In genomic region chr1:194929275-194929971, GRCm38 (mm10) we compare ENCODE assay signal across 17 mouse cellular contexts. TPM values are rescaled to one million over a fixed set of nuclear protein-coding genes. Genes with fewer than 3 reads are reported as not detected.
DNase-seq lines count a peak whose midpoint lies in the region; ATAC-seq and TF ChIP-seq lines count a peak whose summit lies in the region.
"Had no signal": no experiment of that assay in that cellular context is flagged by ENCODE, and none has a peak within 500 bp of the region (broad histone marks: within the 10 kb centered on the region; RNA-seq: fewer than 3 reads in every experiment).

No protein-coding gene starts in this region.

- intact Hi-C loops in heart, postnatal 10 days (cut with DNase I), result no loop called here

- peak; percentile 49; the same call in 1 of the 2 replicates for ATAC-seq in forebrain, embryonic 16.5 days
- no peak for ATAC-seq in forebrain, embryonic 13.5 days
- peak; percentile 15; the same call in 1 of the 2 replicates for ATAC-seq in lung, postnatal 0 days
- peak; percentile 42; the same call in 1 of the 2 replicates for ATAC-seq in stomach, postnatal 0 days (ENCODE audit: low FRiP score, low TSS enrichment)

- no peaks in the 10 kb centered on the region for H3K27me3 ChIP-seq in forebrain, embryonic 16.5 days (replicated peaks; ENCODE audit: control insufficient read depth, insufficient read depth, low read length)
- H3K27me3 ChIP-seq in forebrain, embryonic 13.5 days, result no peaks in the 10 kb centered on the region
- no peaks in the 10 kb centered on the region for H3K27me3 ChIP-seq in lung, postnatal 0 days (replicated peaks; ENCODE audit: insufficient read depth, low read length)
- H3K27me3 ChIP-seq in stomach, postnatal 0 days (ENCODE audit: control insufficient read depth, insufficient read depth, low read length), result no peaks in the 10 kb centered on the region
- H3K27me3 ChIP-seq: neural tube, embryonic 12.5 days had no signal

- TF ChIP-seq CTCF in lung, postnatal 0 days (IDR thresholded peaks at IDR 0.05), result no peak
- TF ChIP-seq CTCF in stomach, postnatal 0 days (IDR thresholded peaks at IDR 0.05; ENCODE audit: low read depth), result no peak

- H3K4me3 ChIP-seq in forebrain, embryonic 16.5 days (replicated peaks; ENCODE audit: low read length), result no peak overlapping the region
- H3K4me3 ChIP-seq in forebrain, embryonic 13.5 days, result no peak overlapping the region
- H3K4me3 ChIP-seq in lung, postnatal 0 days (ENCODE audit: low read depth, low read length), result no peak overlapping the region
- H3K4me3 ChIP-seq in stomach, postnatal 0 days (ENCODE audit: low read depth, low read length), result no peak overlapping the region
- H3K4me3 ChIP-seq: hindbrain, embryonic 10.5 days; neural tube, embryonic 12.5 days had no signal

- H3K27ac ChIP-seq in forebrain, embryonic 16.5 days (ENCODE audit: low read length), result no peak overlapping the region
- no peak overlapping the region for H3K27ac ChIP-seq in forebrain, embryonic 13.5 days
- H3K27ac ChIP-seq in lung, postnatal 0 days (ENCODE audit: low read length), result peak overlapping the region; percentile 1; the same call in 1 of the 2 replicates
- peak overlapping the region; percentile 61; the same call in 1 of the 2 replicates for H3K27ac ChIP-seq in stomach, postnatal 0 days (replicated peaks)
- H3K27ac ChIP-seq: hindbrain, embryonic 10.5 days; neural tube, embryonic 12.5 days had no signal

- no peaks in the 10 kb centered on the region for H3K9me3 ChIP-seq in forebrain, embryonic 16.5 days (ENCODE audit: control insufficient read depth, low read length)
- no peaks in the 10 kb centered on the region for H3K9me3 ChIP-seq in forebrain, embryonic 13.5 days (replicated peaks)
- no peaks in the 10 kb centered on the region for H3K9me3 ChIP-seq in lung, postnatal 0 days (ENCODE audit: low read length)
- no peaks in the 10 kb centered on the region for H3K9me3 ChIP-seq in stomach, postnatal 0 days (ENCODE audit: control insufficient read depth, low read length)
- H3K9me3 ChIP-seq: hindbrain, embryonic 10.5 days; neural tube, embryonic 12.5 days had no signal

- H3K4me2 ChIP-seq in forebrain, embryonic 16.5 days (ENCODE audit: low read length), result no peak overlapping the region
- H3K4me2 ChIP-seq in forebrain, embryonic 13.5 days, result no peak overlapping the region
- H3K4me2 ChIP-seq in lung, postnatal 0 days (replicated peaks; ENCODE audit: low read depth, low read length), result no peak overlapping the region
- H3K4me2 ChIP-seq in stomach, postnatal 0 days (replicated peaks; ENCODE audit: low read depth), result no peak overlapping the region
- H3K4me2 ChIP-seq: neural tube, embryonic 12.5 days had no signal

- WGBS in forebrain, embryonic 16.5 days, result 84% methylated on average over 2 of the region's 2 CpGs
- WGBS in forebrain, embryonic 13.5 days, result 85% methylated on average over 2 of the region's 2 CpGs
- 21% methylated on average over 2 of the region's 2 CpGs for WGBS in lung, postnatal 0 days
- WGBS in stomach, postnatal 0 days, result 57% methylated on average over 2 of the region's 2 CpGs

- no peak overlapping the region for H3K9ac ChIP-seq in forebrain, embryonic 16.5 days (replicated peaks; ENCODE audit: low read depth, low read length)
- no peak overlapping the region for H3K9ac ChIP-seq in forebrain, embryonic 13.5 days
- no peak overlapping the region for H3K9ac ChIP-seq in lung, postnatal 0 days (replicated peaks; ENCODE audit: low read depth)
- no peak overlapping the region for H3K9ac ChIP-seq in stomach, postnatal 0 days (ENCODE audit: low read length)
- H3K9ac ChIP-seq: neural tube, embryonic 12.5 days had no signal

- H3K4me1 ChIP-seq in forebrain, embryonic 16.5 days (replicated peaks; ENCODE audit: control insufficient read depth, insufficient read depth, low read length), result peaks cover 6% of the 10 kb centered on the region; the same call in 1 of the 2 replicates
- H3K4me1 ChIP-seq in forebrain, embryonic 13.5 days, result no peaks in the 10 kb centered on the region
- H3K4me1 ChIP-seq in lung, postnatal 0 days (ENCODE audit: insufficient read depth, low read depth, low read length), result peaks cover 5% of the 10 kb centered on the region; the same call in 1 of the 2 replicates
- H3K4me1 ChIP-seq in stomach, postnatal 0 days (replicated peaks; ENCODE audit: control insufficient read depth, insufficient read depth), result 0 out of 2 replicates have a peak, but pooled peaks cover 2% of the 10 kb centered on the region
- H3K4me1 ChIP-seq: hindbrain, embryonic 10.5 days; neural tube, embryonic 12.5 days had no signal

- TF ChIP-seq EP300 in lung, postnatal 0 days (IDR thresholded peaks at IDR 0.05), result no peak
- TF ChIP-seq EP300 in stomach, postnatal 0 days (optimal IDR thresholded peaks at IDR 0.05), result no peak

- DNase-seq in heart, postnatal 10 days, result peak; percentile 36 to 42
- DNase-seq in heart, adult 8-10 months (ENCODE audit: low spot score), result no peak
- no peak for DNase-seq in lung, postnatal 0 days (ENCODE audit: low spot score)
- no peak for DNase-seq in lung, adult 18-20 months
- no peak for DNase-seq in stomach, postnatal 0 days (ENCODE audit: low spot score)
- no peak for DNase-seq in adrenal gland, postnatal 25 days
- DNase-seq: adrenal gland, postnatal 10 days; cerebellum, adult 9-11 months; kidney, adult 2 months; kidney, postnatal 36 days; layer of hippocampus, postnatal 36 days; midbrain, embryonic 14.5 days; thymus, postnatal 4 days had no signal

- H3K36me3 ChIP-seq in forebrain, embryonic 16.5 days (ENCODE audit: control insufficient read depth, insufficient read depth), result no peaks in the 10 kb centered on the region
- no peaks in the 10 kb centered on the region for H3K36me3 ChIP-seq in forebrain, embryonic 13.5 days (ENCODE audit: poor library complexity, severe bottlenecking)
- no peaks in the 10 kb centered on the region for H3K36me3 ChIP-seq in lung, postnatal 0 days (ENCODE audit: insufficient read depth, low read length)
- no peaks in the 10 kb centered on the region for H3K36me3 ChIP-seq in stomach, postnatal 0 days (ENCODE audit: control insufficient read depth, insufficient read depth, low read length)
- H3K36me3 ChIP-seq: hindbrain, embryonic 10.5 days; neural tube, embryonic 12.5 days had no signal

RNA-seq across cellular contexts. Expression of gene Cd34, which starts 9.2 kb away (rescaled TPM):
- 25.7 and 30.5 TPM in 2 replicates for polyA plus RNA-seq in forebrain, embryonic 16.5 days (2015; fragmentation: Nextera tagmentation; extraction: Ambion mirVana)
- polyA plus RNA-seq in forebrain, embryonic 13.5 days (2015; fragmentation: Nextera tagmentation; extraction: Ambion mirVana), result 31.8 and 33.2 TPM in 2 replicates
- 100 to 1,000 TPM; 289 to 314 TPM for total RNA-seq in heart, postnatal 10 days (2021)
- 10 to 100 TPM; 70.6 to 81.5 (median 80.7) TPM for total RNA-seq in heart, adult 8-10 months (2022)
- polyA plus RNA-seq in lung, postnatal 0 days (2015; fragmentation: Nextera tagmentation; extraction: Ambion mirVana), result 189 and 199 TPM in 2 replicates
- 49.9 and 54.8 TPM in 2 replicates for polyA plus RNA-seq in stomach, postnatal 0 days (2015; fragmentation: Nextera tagmentation; extraction: Ambion mirVana)
- 43.8 and 51.0 TPM in 2 replicates for total RNA-seq in adrenal gland, postnatal 25 days (2021)

Comparison
In these comparisons a context has a peak if more than half of its experiments do, and no peak if none do; other contexts are left out.
1. DNase-seq: peak in heart, postnatal 10 days (2 of 2); none in heart, adult 8-10 months (single experiment), lung, postnatal 0 days (single experiment), lung, adult 18-20 months (0 of 2), stomach, postnatal 0 days (single experiment) and adrenal gland, postnatal 25 days (single experiment).
2. H3K27ac ChIP-seq: peak in lung, postnatal 0 days (single experiment) and stomach, postnatal 0 days (single experiment); none in forebrain, embryonic 16.5 days (single experiment) and forebrain, embryonic 13.5 days (single experiment).